Mouse (Mus musculus) limb, embryonic 15.5 days (tissue): Measurements from ENCODE around the gene Ubl7. TPM values are rescaled to one million over a fixed set of nuclear protein-coding genes. Genes with fewer than 3 reads are reported as not detected.
"Not testable (repeated sequence)": the region's sequence is repeated elsewhere in the genome, so short reads cannot be mapped to it uniquely, and the experiment has no call there.

Source experiments
- ATAC-seq: fragments of 200-750 bp; cut with Nextera tagmentation; 2 replicates; pipeline ENCODE4 v1.8.0; 2017; ENCODE audit warnings: low read depth, moderate TSS enrichment; ENCODE audit not compliant: insufficient number of reproducible peaks, low FRiP score, low TSS enrichment
- H3K27ac ChIP-seq: fragments of 300-500 bp; sonication (generic); 2 replicates; pipeline ENCODE4 v1.5.1; 2015; ENCODE audit warnings: moderate library complexity, mild to moderate bottlenecking, inconsistent platforms
- H3K27me3 ChIP-seq: fragments of 300-500 bp; sonication (generic); 2 replicates; pipeline ENCODE4 v1.6.1; 2015; ENCODE audit warnings: inconsistent platforms
- H3K36me3 ChIP-seq: fragments of 300-500 bp; sonication (generic); 2 replicates; pipeline ENCODE4 v1.6.1; 2015; ENCODE audit warnings: inconsistent platforms
- H3K4me1 ChIP-seq: fragments of 300-500 bp; sonication (generic); 2 replicates; pipeline ENCODE4 v1.6.1; 2015; ENCODE audit warnings: inconsistent platforms
- H3K4me2 ChIP-seq: fragments of 300-500 bp; sonication (generic); 2 replicates; pipeline ENCODE4 v1.6.1; 2015; ENCODE audit warnings: mild to moderate bottlenecking, inconsistent platforms
- H3K4me3 ChIP-seq: fragments of 300-500 bp; sonication (generic); 2 replicates; pipeline ENCODE4 v1.5.1; 2015; ENCODE audit warnings: mild to moderate bottlenecking, inconsistent platforms
- H3K9ac ChIP-seq: fragments of 300-500 bp; sonication (generic); 2 replicates; pipeline ENCODE4 v1.6.1; 2015; ENCODE audit warnings: inconsistent platforms
- H3K9me3 ChIP-seq: fragments of 300-500 bp; sonication (generic); 2 replicates; pipeline ENCODE4 v1.6.1; 2016; ENCODE audit warnings: inconsistent platforms
- WGBS: fragments of 180-500 bp; shearing (Covaris S2); methylation state at CpG from one replicate; pipeline ENCODE4 v1.1.7; 2015; 5-methylcytosine and 5-hydroxymethylcytosine counted together
- polyA plus RNA-seq: library from polyadenylated mRNA; unstranded; fragments of >200 nt; fragmentation: Nextera tagmentation; extraction: Ambion mirVana; gene quantifications from 2 replicates; pipeline ENCODE4 v1.2.1, GENCODE M21; 2015

Gene Ubl7
- polyA plus RNA-seq, 1 experiment from 2014 or later: 107 TPM

GRCm38 (mm10) chr9:57881781-57882180 is 29.0 kb upstream of the Ubl7 start:
- not testable (repeated sequence) for H3K4me2 ChIP-seq, H3K4me3 ChIP-seq, H3K9me3 ChIP-seq, ATAC-seq, H3K27ac ChIP-seq, H3K4me1 ChIP-seq, H3K36me3 ChIP-seq, H3K27me3 ChIP-seq, H3K9ac ChIP-seq
- WGBS: 83% methylated on average over 2 of the region's 2 CpGs

GRCm38 (mm10) chr9:57883413-57883812 is 27.4 kb upstream of the Ubl7 start:
- no peak overlapping the region for H3K9ac ChIP-seq
- no peak overlapping the region for H3K27ac ChIP-seq
- H3K27me3 ChIP-seq: no peaks in the 10 kb centered on the region
- no peaks in the 10 kb centered on the region for H3K9me3 ChIP-seq
- no peak overlapping the region for H3K4me2 ChIP-seq
- WGBS: 63% methylated on average over 1 of the region's 1 CpGs
- H3K4me3 ChIP-seq: no peak overlapping the region
- no peak for ATAC-seq
- H3K4me1 ChIP-seq: no peaks in the 10 kb centered on the region
- no peaks in the 10 kb centered on the region for H3K36me3 ChIP-seq

- no peak overlapping the region for H3K4me3 ChIP-seq
- H3K27ac ChIP-seq: no peak overlapping the region
- no peaks in the 10 kb centered on the region for H3K4me1 ChIP-seq
- H3K9me3 ChIP-seq: no peaks in the 10 kb centered on the region
- 70% methylated on average over 6 of the region's 6 CpGs for WGBS
- no peaks in the 10 kb centered on the region for H3K36me3 ChIP-seq
- H3K9ac ChIP-seq: no peak overlapping the region
- H3K4me2 ChIP-seq: no peak overlapping the region
- ATAC-seq: no peak
- no peaks in the 10 kb centered on the region for H3K27me3 ChIP-seq
Observed at GRCm38 (mm10) chr9:57888119-57888518, 22.7 kb upstream of the Ubl7 start.

- H3K36me3 ChIP-seq: no peaks in the 10 kb centered on the region
- no peak overlapping the region for H3K27ac ChIP-seq
- H3K9ac ChIP-seq: no peak overlapping the region
- no peaks in the 10 kb centered on the region for H3K9me3 ChIP-seq
- H3K27me3 ChIP-seq: no peaks in the 10 kb centered on the region
- H3K4me1 ChIP-seq: no peaks in the 10 kb centered on the region
- H3K4me3 ChIP-seq: no peak overlapping the region
- ATAC-seq: no peak
- H3K4me2 ChIP-seq: no peak overlapping the region
- 35% methylated on average over 10 of the region's 10 CpGs for WGBS
Observed at GRCm38 (mm10) chr9:57900478-57900877, 10.3 kb upstream of the Ubl7 start.

- no peaks in the 10 kb centered on the region for H3K36me3 ChIP-seq
- H3K4me1 ChIP-seq: no peaks in the 10 kb centered on the region
- ATAC-seq: no peak
- no peaks in the 10 kb centered on the region for H3K27me3 ChIP-seq
- no peaks in the 10 kb centered on the region for H3K9me3 ChIP-seq
- no peak overlapping the region for H3K9ac ChIP-seq
- no peak overlapping the region for H3K4me2 ChIP-seq
- 54% methylated on average over 9 of the region's 9 CpGs for WGBS
- H3K27ac ChIP-seq: no peak overlapping the region
- no peak overlapping the region for H3K4me3 ChIP-seq
Observed at GRCm38 (mm10) chr9:57901197-57901596, 9.6 kb upstream of the Ubl7 start.

DNA sequence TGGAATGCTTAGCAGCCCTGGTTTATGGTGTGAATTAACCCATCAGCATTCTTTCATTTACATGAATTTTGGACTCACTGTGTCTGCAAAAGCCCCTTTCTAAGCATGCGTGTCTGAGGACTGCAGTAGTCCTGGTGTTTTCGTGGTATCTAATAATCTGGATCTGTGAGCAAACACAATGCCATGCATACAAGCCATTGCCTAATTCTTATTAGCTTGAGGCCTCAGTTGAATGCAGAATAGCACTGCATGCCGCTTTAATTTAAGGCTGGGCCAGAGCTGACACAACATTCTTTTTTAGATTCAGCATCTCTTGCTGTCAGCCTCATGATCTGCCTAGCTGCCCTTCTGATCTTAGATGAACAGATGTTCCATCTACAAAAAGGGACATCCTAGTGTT is 9.2 kb upstream of the Ubl7 start:
- no peaks in the 10 kb centered on the region for H3K4me1 ChIP-seq
- no peak overlapping the region for H3K27ac ChIP-seq
- no peak overlapping the region for H3K4me2 ChIP-seq
- no peaks in the 10 kb centered on the region for H3K27me3 ChIP-seq
- no peak overlapping the region for H3K4me3 ChIP-seq
- no peak for ATAC-seq
- WGBS: 78% methylated on average over 3 of the region's 3 CpGs
- H3K36me3 ChIP-seq: no peaks in the 10 kb centered on the region
- H3K9ac ChIP-seq: no peak overlapping the region
- no peaks in the 10 kb centered on the region for H3K9me3 ChIP-seq

GRCm38 (mm10) chr9:57902132-57902531 is 8.6 kb upstream of the Ubl7 start:
- 71% methylated on average over 4 of the region's 4 CpGs for WGBS
- no peak for ATAC-seq
- no peaks in the 10 kb centered on the region for H3K36me3 ChIP-seq
- no peaks in the 10 kb centered on the region for H3K4me1 ChIP-seq
- H3K27ac ChIP-seq: no peak overlapping the region
- H3K4me2 ChIP-seq: no peak overlapping the region
- no peak overlapping the region for H3K4me3 ChIP-seq
- no peak overlapping the region for H3K9ac ChIP-seq
- H3K9me3 ChIP-seq: no peaks in the 10 kb centered on the region
- no peaks in the 10 kb centered on the region for H3K27me3 ChIP-seq

DNA sequence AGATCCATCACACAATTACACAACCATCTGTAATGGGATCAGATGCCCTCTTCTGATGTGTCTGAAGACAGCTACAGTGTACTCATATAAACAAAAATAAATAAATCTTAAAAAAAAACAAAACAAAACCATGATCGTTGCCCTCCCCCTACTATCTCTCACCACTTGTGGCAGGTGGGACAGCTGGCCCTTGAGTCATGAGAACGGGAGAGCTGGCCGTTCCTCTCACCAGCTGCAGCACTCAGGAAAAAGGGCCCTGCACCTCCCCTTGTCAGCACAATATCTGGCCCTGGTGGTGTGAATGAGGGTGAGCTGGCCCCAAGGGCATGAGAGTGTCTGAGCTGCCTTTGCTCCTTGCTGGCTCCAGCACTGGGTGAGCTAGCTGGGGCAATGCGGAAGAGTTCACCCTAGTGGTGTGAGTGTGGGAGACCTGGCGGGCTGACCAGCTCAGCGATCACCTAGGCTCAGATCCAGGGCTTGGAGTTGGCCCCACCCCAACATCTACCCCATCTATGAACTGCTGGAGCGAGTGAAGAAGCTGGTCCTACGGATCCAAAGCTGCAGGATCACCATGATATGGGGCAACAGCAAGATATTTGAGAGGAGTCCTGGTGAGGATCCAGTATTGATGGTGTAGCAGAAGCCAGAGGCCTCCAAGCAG is 7.1 kb upstream of the Ubl7 start:
- H3K27me3 ChIP-seq: no peaks in the 10 kb centered on the region
- no peaks in the 10 kb centered on the region for H3K9me3 ChIP-seq
- no peaks in the 10 kb centered on the region for H3K4me1 ChIP-seq
- H3K9ac ChIP-seq: no peak overlapping the region
- no peak overlapping the region for H3K4me2 ChIP-seq
- H3K36me3 ChIP-seq: no peaks in the 10 kb centered on the region
- H3K4me3 ChIP-seq: no peak overlapping the region
- 69% methylated on average over 8 of the region's 8 CpGs for WGBS
- no peak for ATAC-seq
- H3K27ac ChIP-seq: no peak overlapping the region

DNA sequence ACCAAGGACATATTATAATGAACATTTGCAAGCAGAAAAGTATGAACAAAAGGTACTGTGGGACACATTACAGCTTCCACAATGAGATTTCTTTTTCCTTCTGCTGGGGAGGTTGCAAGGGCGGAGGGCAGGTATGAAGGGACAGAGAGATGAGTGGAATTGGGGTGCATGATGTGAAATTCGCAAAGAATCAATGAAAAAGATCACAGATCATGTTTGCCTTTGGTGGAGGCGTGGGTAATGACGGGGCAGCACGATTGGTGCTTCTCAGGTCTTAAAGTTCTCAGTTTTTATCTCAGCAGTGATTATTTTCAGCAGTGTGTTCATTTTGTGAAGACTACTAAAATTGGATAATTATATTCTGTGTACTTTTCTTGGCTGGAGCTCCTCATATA is 6.5 kb upstream of the Ubl7 start:
- WGBS: 88% methylated on average over 5 of the region's 5 CpGs
- no peak overlapping the region for H3K4me2 ChIP-seq
- no peaks in the 10 kb centered on the region for H3K4me1 ChIP-seq
- no peak for ATAC-seq
- H3K9ac ChIP-seq: no peak overlapping the region
- no peak overlapping the region for H3K27ac ChIP-seq
- no peaks in the 10 kb centered on the region for H3K9me3 ChIP-seq
- no peaks in the 10 kb centered on the region for H3K27me3 ChIP-seq
- no peak overlapping the region for H3K4me3 ChIP-seq
- no peaks in the 10 kb centered on the region for H3K36me3 ChIP-seq

DNA sequence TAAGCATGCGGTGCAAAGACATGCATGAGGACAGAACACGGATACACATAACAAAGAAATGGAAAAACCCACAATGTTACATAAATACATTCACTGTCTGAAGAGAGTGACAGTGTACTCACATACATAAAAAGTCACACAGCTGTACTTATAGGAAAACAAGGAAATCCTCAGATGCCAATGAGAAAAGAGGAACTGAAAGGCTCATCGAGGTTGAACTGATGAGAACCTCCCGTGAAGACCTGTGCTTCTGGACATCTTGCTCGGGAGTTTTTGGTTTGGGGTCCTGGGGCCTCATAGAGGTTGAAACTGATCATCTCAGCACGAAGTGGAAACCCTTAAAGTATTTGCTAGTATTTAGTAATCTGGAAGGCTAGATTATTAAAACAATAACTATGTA is 3.6 kb upstream of the Ubl7 start:
- no peaks in the 10 kb centered on the region for H3K36me3 ChIP-seq
- H3K27me3 ChIP-seq: no peaks in the 10 kb centered on the region
- H3K27ac ChIP-seq: no peak overlapping the region
- no peak overlapping the region for H3K4me2 ChIP-seq
- H3K9ac ChIP-seq: no peak overlapping the region
- ATAC-seq: no peak
- peaks cover 8% of the 10 kb centered on the region; the same call in 1 of the 2 replicates for H3K4me1 ChIP-seq
- no peaks in the 10 kb centered on the region for H3K9me3 ChIP-seq
- 81% methylated on average over 6 of the region's 6 CpGs for WGBS
- H3K4me3 ChIP-seq: no peak overlapping the region

- Histone ChIP-seq H3K9ac (no peak overlapping the region), H3K4me3 (no peak overlapping the region), H3K27ac (no peak overlapping the region), H3K36me3 (peaks cover 26% of the 10 kb centered on the region), H3K4me1 (peaks cover 8% of the 10 kb centered on the region; the same call in 1 of the 2 replicates), H3K9me3 (no peaks in the 10 kb centered on the region), H3K27me3 (no peaks in the 10 kb centered on the region), H3K4me2 (no peak overlapping the region)
- 83% methylated on average over 5 of the region's 5 CpGs for WGBS
- ATAC-seq: no peak
Observed at GRCm38 (mm10) chr9:57912571-57912970, 1.8 kb downstream of the Ubl7 start.

GRCm38 (mm10) chr9:57921491-57922060 is 10.8 kb downstream of the Ubl7 start:
- H3K36me3 ChIP-seq: peaks cover 84% of the 10 kb centered on the region
- no peak overlapping the region for H3K4me2 ChIP-seq
- no peak overlapping the region for H3K27ac ChIP-seq
- no peaks in the 10 kb centered on the region for H3K27me3 ChIP-seq
- H3K9me3 ChIP-seq: no peaks in the 10 kb centered on the region
- 90% methylated on average over 9 of the region's 9 CpGs for WGBS
- no peak overlapping the region for H3K9ac ChIP-seq
- H3K4me1 ChIP-seq: no peaks in the 10 kb centered on the region
- ATAC-seq: no peak
- H3K4me3 ChIP-seq: no peak overlapping the region

DNA sequence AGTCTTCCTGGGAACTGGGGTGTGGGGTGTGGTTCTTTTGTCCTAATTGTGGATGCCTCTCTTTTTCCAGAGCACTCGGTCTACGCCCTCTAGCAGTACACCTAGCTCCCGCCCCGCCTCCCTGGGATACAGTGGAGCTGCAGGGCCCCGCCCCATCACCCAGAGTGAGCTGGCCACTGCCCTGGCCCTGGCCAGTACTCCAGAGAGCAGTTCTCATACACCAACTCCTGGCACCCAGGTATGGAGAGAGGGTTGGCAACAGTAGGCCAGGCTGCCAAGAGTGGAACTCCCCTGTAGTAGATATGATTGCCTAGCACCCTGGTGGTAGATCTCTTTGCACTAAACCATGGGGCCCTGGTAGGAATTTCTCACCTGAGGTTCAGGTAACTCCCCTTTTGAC is 11.6 kb downstream of the Ubl7 start:
- H3K9me3 ChIP-seq: no peaks in the 10 kb centered on the region
- no peaks in the 10 kb centered on the region for H3K27me3 ChIP-seq
- ATAC-seq: no peak
- no peak overlapping the region for H3K4me2 ChIP-seq
- peaks cover 88% of the 10 kb centered on the region for H3K36me3 ChIP-seq
- H3K4me1 ChIP-seq: no peaks in the 10 kb centered on the region
- no peak overlapping the region for H3K27ac ChIP-seq
- H3K9ac ChIP-seq: no peak overlapping the region
- H3K4me3 ChIP-seq: no peak overlapping the region
- WGBS: 94% methylated on average over 5 of the region's 5 CpGs
